Mouse (Mus musculus): ENCODE measurements around the gene Unc13d. TPM values are rescaled to one million over a fixed set of nuclear protein-coding genes. Genes with fewer than 3 reads are reported as not detected.
A peak's percentile ranks its signal among the peaks of the same experiment; 100 is the strongest.

Gene Unc13d
- polyA plus RNA-seq, 1 experiment: 0.97 TPM

DNA sequence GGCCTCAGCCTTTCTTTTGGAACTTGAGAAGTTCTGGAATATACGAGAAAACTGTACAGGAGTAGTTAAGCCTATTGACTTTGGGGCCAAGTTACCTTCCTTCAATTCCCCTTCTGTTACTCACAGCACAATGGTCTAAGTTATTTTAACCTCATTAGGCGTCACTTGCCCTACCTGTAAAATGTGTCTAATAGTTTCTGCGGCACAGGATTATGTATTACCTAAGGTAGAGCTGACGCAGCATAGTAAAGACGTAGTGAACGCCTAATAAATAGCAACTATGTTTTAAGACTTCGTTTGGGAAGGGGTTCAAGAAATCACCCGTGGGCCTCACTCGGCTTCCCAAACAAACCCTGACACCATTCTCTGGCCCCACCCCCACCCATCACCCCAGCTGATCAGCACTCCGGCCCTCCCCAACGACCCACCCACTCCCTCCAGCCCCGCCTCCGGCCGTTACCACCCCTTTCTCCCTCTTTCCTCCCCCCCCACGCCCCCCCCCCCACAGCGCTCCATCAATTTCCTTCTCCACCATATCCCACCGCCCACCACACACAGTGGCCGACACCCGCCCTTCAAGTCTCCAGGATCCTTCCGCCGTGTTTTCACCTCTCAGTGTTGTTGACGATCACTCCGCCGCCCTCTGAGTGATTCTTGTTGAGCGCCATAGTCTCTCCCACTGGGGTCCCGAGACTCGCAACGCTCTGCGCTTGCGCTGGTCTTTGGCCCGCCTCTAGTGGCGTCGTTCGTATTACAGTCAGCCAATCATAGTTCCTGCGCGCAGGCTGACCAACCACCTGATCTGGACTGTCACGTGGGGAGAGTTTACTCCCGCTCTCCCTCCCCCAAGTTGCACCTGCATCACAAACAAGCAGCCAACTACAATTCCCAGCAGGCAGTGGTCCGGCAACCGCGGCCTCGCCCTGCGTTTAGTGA lies 8.8 kb upstream of the Unc13d start, which contains the start of gene Wbp2:
Gene Wbp2, minus strand, starts transcription at position 738 of the 936 bp plus-strand sequence.
- TF ChIP-seq POLR2A (IDR thresholded peaks at IDR 0.05; ENCODE audit: borderline replicate concordance, extremely low read depth, insufficient read depth, insufficient read length, poor library complexity, severe bottlenecking): peak; percentile 49; the same call in 1 of the 2 replicates
- TF ChIP-seq CTCF (IDR thresholded peaks at IDR 0.05; ENCODE audit: borderline replicate concordance, extremely low read depth, insufficient read depth, insufficient read length): no peak; the same call in 1 of the 2 replicates
- peak; percentile 100 for DNase-seq (ENCODE audit: low read depth)

DNA sequence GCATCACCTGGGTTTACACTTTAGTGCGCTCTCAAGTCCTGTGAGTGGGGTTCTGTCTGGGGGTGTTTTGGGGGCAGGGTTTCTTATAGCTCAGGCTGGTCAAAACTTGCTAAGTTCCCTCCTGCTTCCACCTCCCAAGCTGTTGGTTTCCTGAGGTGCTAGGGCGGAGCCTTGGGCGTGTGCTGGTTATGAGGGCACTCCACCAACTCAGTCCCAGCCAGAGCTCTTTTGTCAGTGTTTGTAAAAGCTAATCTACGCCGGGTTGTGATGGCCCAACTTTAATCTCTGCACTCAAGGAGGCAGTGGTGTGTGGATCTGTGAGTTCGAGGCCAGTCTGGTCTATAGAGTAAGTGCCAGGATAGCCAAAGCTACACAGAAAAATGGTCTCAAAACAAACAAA lies 6.4 kb upstream of the Unc13d start:
- no peak for DNase-seq (ENCODE audit: low read depth)
- TF ChIP-seq POLR2A (IDR thresholded peaks at IDR 0.05; ENCODE audit: borderline replicate concordance, extremely low read depth, insufficient read depth, insufficient read length, poor library complexity, severe bottlenecking) (no peak), CTCF (IDR thresholded peaks at IDR 0.05; ENCODE audit: borderline replicate concordance, extremely low read depth, insufficient read depth, insufficient read length) (no peak)

DNA sequence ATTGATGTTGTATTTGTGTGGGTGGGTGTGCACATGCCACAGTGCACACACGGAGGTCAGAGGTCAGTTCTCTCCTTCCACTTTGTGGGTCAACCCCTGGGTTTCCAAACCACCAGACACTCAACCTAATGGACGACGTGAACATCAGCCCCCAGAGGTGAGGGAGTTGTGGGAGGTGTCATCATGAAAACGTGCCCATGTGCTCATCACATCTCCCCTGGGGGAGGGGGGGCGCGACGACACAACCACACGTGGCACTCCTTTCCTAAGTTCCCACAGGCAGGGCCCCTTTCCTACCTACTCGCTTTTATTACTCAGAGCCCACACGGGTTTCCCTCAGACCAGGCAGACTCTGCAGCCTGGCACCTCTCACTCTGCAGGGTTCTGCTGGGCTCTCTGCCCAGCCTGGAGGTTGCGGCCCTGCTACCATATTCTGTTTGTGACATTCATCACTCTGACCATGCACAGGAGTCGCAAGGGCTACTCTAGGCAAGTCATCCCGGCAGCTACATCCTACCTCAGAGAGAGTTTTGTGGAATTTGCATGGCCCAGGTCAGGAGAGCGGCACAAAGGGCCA lies 5.4 kb upstream of the Unc13d start:
- DNase-seq (ENCODE audit: low read depth): no peak
- TF ChIP-seq CTCF (IDR thresholded peaks at IDR 0.05; ENCODE audit: borderline replicate concordance, extremely low read depth, insufficient read depth, insufficient read length) (no peak), POLR2A (IDR thresholded peaks at IDR 0.05; ENCODE audit: borderline replicate concordance, extremely low read depth, insufficient read depth, insufficient read length, poor library complexity, severe bottlenecking) (no peak)

DNA sequence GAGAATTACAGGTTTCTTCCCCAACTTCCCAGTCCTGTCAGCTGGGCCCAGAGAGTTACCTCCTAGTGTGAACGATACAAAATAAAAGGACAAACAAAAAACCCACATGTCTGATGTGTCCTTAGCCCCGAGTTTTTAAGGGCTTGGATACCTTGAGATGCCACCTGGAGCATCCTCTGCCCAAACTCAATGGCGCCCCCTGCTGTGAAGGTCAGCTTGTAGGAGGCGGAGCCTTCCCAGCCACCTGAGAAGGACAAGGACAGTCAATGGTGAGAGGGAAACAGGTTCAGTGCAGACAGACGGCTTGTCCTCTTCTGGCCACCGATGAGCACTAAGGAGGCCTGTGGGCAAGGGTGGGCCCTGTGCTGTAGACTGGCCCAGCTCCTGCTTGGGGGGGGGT lies 3.3 kb upstream of the Unc13d start:
- no peak for TF ChIP-seq POLR2A (IDR thresholded peaks at IDR 0.05; ENCODE audit: borderline replicate concordance, extremely low read depth, insufficient read depth, insufficient read length, poor library complexity, severe bottlenecking)
- peak; percentile 19; the same call in 1 of the 2 replicates for TF ChIP-seq CTCF (IDR thresholded peaks at IDR 0.05; ENCODE audit: borderline replicate concordance, extremely low read depth, insufficient read depth, insufficient read length)
- no peak for DNase-seq (ENCODE audit: low read depth)

DNA sequence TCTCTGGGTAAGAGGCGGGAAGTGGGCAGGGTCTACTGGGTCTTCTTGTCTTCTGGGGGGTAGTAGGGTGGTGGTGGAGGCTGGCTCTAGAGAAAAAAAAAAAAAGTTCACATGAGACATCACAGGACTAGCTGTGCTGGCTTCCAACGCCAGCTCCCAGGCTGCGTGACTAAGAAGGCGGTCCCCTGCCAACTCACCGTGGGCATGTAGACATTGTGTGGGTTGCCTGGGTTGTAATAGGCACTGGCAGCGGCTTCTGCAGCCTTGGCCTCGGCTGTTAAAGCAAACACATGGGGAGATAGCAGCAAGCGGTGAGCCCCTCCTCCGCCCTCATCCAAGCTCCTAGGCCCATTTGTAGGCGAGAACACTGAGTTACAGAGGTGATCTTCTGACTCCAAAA lies 1.8 kb upstream of the Unc13d start:
- DNase-seq (ENCODE audit: low read depth): no peak
- no peak for TF ChIP-seq POLR2A (IDR thresholded peaks at IDR 0.05; ENCODE audit: borderline replicate concordance, extremely low read depth, insufficient read depth, insufficient read length, poor library complexity, severe bottlenecking)
- no peak for TF ChIP-seq CTCF (IDR thresholded peaks at IDR 0.05; ENCODE audit: borderline replicate concordance, extremely low read depth, insufficient read depth, insufficient read length)

DNA sequence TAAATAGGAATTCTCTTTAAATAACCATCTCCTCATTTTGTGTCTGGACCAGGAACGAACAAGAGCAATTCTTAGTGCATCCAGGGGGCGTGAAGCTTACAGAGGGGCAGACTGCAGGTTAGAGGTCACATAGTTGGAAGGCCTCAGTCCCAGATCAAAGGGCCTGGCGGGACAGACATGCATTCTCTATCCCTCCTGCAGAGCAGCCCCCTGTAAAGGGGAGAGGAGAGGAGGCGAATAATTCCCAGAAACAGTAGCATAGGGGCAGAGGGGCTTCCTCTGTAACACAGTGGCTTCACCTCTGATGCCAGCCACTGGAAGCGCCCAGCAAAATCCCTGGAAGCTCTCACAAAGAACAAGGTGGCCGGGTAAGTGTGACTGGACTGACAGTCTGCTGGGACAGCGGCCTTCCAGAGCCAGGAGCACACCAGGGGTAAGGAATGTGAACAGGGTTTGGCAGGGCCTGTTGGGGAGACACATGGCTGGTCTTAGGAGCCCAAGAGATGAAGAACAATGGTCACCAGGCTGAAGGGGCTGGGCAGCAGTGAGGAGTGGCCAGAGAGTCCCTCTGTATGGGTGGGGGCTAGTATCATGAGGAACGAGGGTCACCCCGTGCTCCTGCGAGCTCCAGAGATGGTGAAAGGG lies 1.0 kb upstream of the Unc13d start:
- TF ChIP-seq POLR2A (IDR thresholded peaks at IDR 0.05; ENCODE audit: borderline replicate concordance, extremely low read depth, insufficient read depth, insufficient read length, poor library complexity, severe bottlenecking): no peak
- no peak for TF ChIP-seq CTCF (IDR thresholded peaks at IDR 0.05; ENCODE audit: borderline replicate concordance, extremely low read depth, insufficient read depth, insufficient read length)
- DNase-seq (ENCODE audit: low read depth): no peak

DNA sequence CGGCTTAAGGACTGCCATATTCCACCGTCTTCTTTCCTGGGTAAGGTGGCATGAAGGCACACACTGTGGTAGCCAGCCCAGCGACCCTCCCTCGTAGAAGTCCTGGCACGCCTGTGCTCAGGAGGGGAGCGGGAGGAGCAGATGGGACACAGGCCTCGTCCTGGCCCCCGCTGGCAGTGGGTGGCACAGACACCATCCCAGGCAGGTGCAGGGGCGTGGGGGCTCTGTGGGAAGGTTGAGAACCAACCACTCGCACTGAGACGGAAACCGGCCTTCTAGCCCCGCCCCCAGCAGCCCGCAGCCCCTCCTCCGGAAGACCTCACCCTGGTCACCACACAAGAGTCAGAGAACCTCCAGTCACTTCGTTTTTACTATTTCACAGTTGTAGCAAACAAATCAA lies 460 bp upstream of the Unc13d start:
- peak; percentile 35 for DNase-seq (ENCODE audit: low read depth)

DNA sequence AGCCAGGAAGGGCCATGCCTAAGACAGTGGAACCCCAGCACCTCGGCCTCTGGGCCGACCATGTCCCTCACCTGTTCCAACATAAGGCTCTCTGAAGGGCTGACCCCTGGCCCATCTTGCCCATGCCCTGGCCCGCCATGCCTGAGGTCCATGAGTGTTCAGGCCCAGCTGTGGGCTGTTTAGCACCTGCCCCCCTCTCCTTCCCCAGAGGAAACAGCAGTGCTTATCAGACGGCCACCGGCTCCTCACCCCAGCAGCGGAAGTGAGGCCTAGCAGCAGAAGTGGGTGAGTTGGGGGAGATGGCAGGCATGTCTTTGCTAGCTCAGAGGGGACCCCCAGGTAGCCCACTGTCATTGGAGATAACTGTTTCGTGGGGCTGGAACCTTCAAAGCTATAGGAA lies 925 bp downstream of the Unc13d start:
- DNase-seq (ENCODE audit: low read depth): no peak
- no peak for TF ChIP-seq POLR2A (IDR thresholded peaks at IDR 0.05; ENCODE audit: borderline replicate concordance, extremely low read depth, insufficient read depth, insufficient read length, poor library complexity, severe bottlenecking)
- TF ChIP-seq CTCF (IDR thresholded peaks at IDR 0.05; ENCODE audit: borderline replicate concordance, extremely low read depth, insufficient read depth, insufficient read length): no peak

More for the DNA sequence above, 460 bp upstream of the Unc13d start:
- no peak for TF ChIP-seq CTCF (IDR thresholded peaks at IDR 0.05; ENCODE audit: borderline replicate concordance, extremely low read depth, insufficient read depth, insufficient read length)
- TF ChIP-seq POLR2A (IDR thresholded peaks at IDR 0.05; ENCODE audit: borderline replicate concordance, extremely low read depth, insufficient read depth, insufficient read length, poor library complexity, severe bottlenecking): no peak

DNA sequence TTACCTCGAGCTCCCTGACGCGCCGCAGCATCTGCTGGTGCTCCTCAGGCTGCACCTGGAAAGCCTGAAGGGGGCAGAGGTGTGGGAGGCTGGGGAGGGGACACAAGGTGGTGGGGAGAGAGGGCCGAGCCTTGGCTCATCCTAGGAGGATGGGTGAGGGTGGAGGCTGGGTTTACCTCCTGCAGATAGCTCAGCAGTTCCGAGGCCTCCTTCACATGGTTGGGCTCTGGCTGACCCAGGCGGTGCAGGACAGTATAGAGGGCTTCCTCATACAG lies 1.6 kb downstream of the Unc13d start:
- TF ChIP-seq POLR2A (IDR thresholded peaks at IDR 0.05; ENCODE audit: borderline replicate concordance, extremely low read depth, insufficient read depth, insufficient read length, poor library complexity, severe bottlenecking) (no peak), CTCF (IDR thresholded peaks at IDR 0.05; ENCODE audit: borderline replicate concordance, extremely low read depth, insufficient read depth, insufficient read length) (no peak)
- DNase-seq (ENCODE audit: low read depth): no peak

DNA sequence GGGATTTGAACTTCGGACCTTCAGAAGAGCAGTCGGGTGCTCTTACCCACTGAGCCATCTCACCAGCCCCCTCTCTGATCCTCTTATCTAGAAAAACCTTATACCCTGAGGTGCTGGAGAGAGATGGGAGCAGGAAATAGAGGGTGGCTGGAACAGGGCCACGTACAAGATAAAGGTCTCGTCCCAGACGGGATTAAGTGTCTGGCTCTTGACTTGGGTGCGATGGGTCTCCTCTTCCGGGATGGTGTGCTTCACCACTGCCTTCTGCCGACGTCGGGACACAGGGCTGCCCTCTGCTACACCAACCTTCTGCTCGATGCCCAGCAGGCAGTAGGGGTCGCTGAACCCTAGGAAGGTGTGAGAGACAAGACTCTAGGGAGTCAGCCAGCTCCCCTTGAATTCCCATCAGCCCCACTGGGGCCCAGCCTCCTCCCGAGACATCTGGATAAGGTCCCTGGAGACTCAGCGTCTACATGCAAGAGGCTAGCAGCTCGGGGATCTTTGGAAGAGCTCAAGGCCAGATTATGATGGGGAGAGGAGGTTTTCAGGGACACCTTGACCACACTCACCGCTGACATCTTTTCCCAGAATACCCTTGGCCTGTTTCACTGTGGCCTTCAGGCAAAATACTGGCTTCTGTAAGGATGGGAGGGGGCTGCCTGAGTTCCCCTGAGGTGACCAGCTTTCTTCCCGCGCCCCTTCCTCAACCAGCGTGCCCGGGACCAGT lies 2.1 kb downstream of the Unc13d start:
- DNase-seq (ENCODE audit: low read depth): no peak
- no peak for TF ChIP-seq POLR2A (IDR thresholded peaks at IDR 0.05; ENCODE audit: borderline replicate concordance, extremely low read depth, insufficient read depth, insufficient read length, poor library complexity, severe bottlenecking)
- TF ChIP-seq CTCF (IDR thresholded peaks at IDR 0.05; ENCODE audit: borderline replicate concordance, extremely low read depth, insufficient read depth, insufficient read length): no peak
